Mouse (Mus musculus) brain, adult 10 weeks (tissue): ENCODE data around the gene Grasp. TPM values are rescaled to one million over a fixed set of nuclear protein-coding genes. Genes with fewer than 3 reads are reported as not detected.

ENCODE experiments used
- polyA plus RNA-seq: library from polyadenylated mRNA; stranded (reverse); fragments of 350-450 nt; fragmentation: Illumina TruSeq; extraction: RNeasy Lipid Tissue Mini Kit (QIAGEN cat#74804); gene quantifications from one replicate; pipeline ENCODE4 v1.2.3, GENCODE M21; 2015; ENCODE audit warnings: low read depth, low replicate concordance

Grasp gene
- 29.4 TPM for polyA plus RNA-seq

GRCm38 (mm10) chr15:101224006-101224906 lies at the start of gene Grasp:
Grasp (plus strand) TSS chr15:101224188.

GRCm38 (mm10) chr15:101253886-101254795 lies 30.2 kb downstream of the Grasp start, which contains the start of gene Nr4a1:
Nr4a1 (plus strand) TSS chr15:101254269.

Other genes with a start within 250 kb of the Grasp start
- not detected for gene Gm47841, start 176.8 kb upstream of the Grasp start, polyA plus RNA-seq
- 0.62 TPM for gene Fignl2, start 145.6 kb upstream of the Grasp start, polyA plus RNA-seq
- not detected for gene Ankrd33, start 108.4 kb upstream of the Grasp start, polyA plus RNA-seq
- gene Acvrl1, start 95.7 kb upstream of the Grasp start, polyA plus RNA-seq: 13.8 TPM
- 62.2 TPM for gene Acvr1b, start 50.1 kb upstream of the Grasp start, polyA plus RNA-seq
- gene Nr4a1, start 30.1 kb downstream of the Grasp start, polyA plus RNA-seq: 91.2 TPM
- gene Atg101, start 60.1 kb downstream of the Grasp start, polyA plus RNA-seq: 44.3 TPM
- gene 6030408B16Rik, start 69.0 kb downstream of the Grasp start, polyA plus RNA-seq: not detected
- 3.3 TPM for gene Krt80, start 146.0 kb downstream of the Grasp start, polyA plus RNA-seq
- gene Krt7, start 186.9 kb downstream of the Grasp start, polyA plus RNA-seq: not detected
- gene Krt87, start 214.6 kb downstream of the Grasp start, polyA plus RNA-seq: 0.19 TPM
- gene Krt88, start 223.6 kb downstream of the Grasp start, polyA plus RNA-seq: not detected
- gene Krt81, start 239.6 kb downstream of the Grasp start, polyA plus RNA-seq: not detected
- gene Krt86, start 249.3 kb downstream of the Grasp start, polyA plus RNA-seq: not detected